Mouse (Mus musculus) WW6 (cell line): ENCODE measurements around the gene Rps6kc1.

Source experiments
- DNase-seq: peaks from one replicate; pipeline ENCODE4 v3.0.0-alpha.2; 2013; ENCODE audit warnings: low read depth, low spot score

Rps6kc1 gene

DNA sequence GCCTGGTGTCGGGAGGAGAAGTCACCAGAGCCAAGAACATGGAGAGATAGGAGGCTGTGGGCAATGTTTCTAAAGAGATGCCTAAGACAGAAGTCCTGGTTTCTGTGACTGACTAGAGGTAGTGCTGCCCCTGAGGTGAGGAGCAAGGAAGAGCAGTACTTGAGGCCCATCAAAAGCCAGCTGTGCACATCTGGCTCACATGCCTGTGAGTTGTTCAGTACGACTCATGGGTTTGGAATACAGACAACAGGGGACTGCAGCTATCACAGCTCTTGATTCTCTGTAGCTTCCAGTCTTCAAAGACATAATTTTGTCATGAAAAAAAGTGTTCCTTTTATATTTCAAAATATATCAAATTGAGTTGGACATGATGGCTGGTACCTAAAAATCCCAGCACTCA is 10.5 kb downstream of the Rps6kc1 start:
- no peak for DNase-seq

DNA sequence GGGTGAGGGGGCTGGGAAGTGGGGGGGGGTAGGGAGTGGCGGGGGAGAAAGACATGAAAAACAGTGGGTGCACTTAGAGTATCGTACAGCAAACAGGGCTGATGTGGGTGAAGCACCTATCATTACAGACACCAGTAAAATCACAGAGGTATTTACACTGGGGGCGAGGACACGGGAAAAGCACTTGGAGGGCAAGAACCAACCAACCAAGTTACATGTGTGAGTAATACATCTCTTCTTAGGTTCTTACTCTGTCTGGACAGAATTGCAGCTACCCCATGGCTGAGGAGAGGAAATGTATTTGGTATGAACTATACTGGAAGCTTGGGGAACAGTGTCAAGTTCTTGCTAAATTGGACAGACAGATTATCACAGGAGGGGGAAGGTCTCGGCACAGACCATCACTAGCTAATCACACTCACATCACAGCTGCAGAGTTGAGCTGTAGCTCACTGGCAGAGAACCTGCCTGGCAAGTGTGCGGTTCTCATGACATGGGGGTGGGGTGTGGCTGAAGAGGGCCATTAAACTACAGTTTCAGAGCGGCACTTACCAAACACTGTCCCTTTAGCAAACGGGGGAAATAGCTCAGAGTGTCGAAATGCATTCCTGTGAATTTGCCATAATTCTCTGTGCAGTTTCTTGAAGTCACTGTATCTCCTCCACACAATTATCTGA is 12.5 kb downstream of the Rps6kc1 start:
- no peak for DNase-seq

DNA sequence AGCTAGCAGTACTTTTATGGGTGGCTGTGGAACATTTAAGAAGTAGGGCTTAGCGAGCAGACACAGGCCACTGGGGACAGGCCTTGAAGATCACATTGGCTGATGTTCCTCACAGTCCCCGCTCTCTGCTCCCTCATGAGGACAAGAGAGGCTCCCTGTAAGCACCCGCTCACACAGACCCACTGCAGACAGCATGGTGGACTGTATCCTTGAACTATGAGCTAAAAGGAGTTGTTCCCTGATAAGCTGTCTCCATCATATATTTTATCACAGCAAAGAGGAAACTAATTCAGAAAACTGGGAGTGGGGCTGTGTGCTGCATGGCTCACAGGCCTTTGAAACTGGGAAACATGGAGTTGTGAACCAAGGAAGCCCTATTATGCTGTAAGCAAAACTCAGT is 13.4 kb downstream of the Rps6kc1 start:
- DNase-seq: no peak

GRCm38 (mm10) chr1:190893559-190894167 is 17.9 kb downstream of the Rps6kc1 start:
- DNase-seq: no peak

- DNase-seq: no peak
Observed at GRCm38 (mm10) chr1:190888646-190889045, 22.9 kb downstream of the Rps6kc1 start.

GRCm38 (mm10) chr1:190888031-190888430 is 23.5 kb downstream of the Rps6kc1 start:
- DNase-seq: no peak

- DNase-seq: no peak
Observed at GRCm38 (mm10) chr1:190886014-190886413, 25.6 kb downstream of the Rps6kc1 start.

- peak; percentile 9 for DNase-seq
Observed at GRCm38 (mm10) chr1:190881422-190881821, 30.1 kb downstream of the Rps6kc1 start.

- no peak for DNase-seq
Observed at GRCm38 (mm10) chr1:190880638-190881037, 30.9 kb downstream of the Rps6kc1 start.

- no peak for DNase-seq
Observed at GRCm38 (mm10) chr1:190875751-190876150, 35.8 kb downstream of the Rps6kc1 start.

- DNase-seq: no peak
Observed at GRCm38 (mm10) chr1:190875089-190875488, 36.5 kb downstream of the Rps6kc1 start.

- DNase-seq: no peak
Observed at GRCm38 (mm10) chr1:190871068-190871467, 40.5 kb downstream of the Rps6kc1 start.

DNA sequence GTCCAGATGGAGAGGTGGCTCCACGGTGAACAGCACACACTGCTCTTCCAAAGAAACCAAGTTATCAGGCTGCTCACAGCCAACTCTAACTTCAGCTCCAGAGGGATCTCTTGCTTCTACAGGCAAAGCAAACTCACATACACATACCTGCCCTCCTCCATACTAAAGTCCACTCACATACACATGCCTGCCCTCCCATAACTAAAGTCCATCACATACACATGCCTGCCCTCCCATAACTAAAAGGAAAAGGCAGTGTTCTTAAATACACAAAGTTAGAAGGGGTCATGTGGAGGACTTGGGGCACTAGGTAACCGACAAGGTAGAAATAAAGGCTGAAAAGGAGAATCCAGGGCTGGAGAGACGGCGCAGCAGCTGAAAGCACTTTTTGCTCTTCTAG is 41.6 kb downstream of the Rps6kc1 start:
- DNase-seq: no peak

- no peak for DNase-seq
Observed at GRCm38 (mm10) chr1:190868790-190869189, 42.8 kb downstream of the Rps6kc1 start.

GRCm38 (mm10) chr1:190861626-190862025 is 49.9 kb downstream of the Rps6kc1 start:
- DNase-seq: no peak

- no peak for DNase-seq
Observed at GRCm38 (mm10) chr1:190854465-190854864, 57.1 kb downstream of the Rps6kc1 start.

DNA sequence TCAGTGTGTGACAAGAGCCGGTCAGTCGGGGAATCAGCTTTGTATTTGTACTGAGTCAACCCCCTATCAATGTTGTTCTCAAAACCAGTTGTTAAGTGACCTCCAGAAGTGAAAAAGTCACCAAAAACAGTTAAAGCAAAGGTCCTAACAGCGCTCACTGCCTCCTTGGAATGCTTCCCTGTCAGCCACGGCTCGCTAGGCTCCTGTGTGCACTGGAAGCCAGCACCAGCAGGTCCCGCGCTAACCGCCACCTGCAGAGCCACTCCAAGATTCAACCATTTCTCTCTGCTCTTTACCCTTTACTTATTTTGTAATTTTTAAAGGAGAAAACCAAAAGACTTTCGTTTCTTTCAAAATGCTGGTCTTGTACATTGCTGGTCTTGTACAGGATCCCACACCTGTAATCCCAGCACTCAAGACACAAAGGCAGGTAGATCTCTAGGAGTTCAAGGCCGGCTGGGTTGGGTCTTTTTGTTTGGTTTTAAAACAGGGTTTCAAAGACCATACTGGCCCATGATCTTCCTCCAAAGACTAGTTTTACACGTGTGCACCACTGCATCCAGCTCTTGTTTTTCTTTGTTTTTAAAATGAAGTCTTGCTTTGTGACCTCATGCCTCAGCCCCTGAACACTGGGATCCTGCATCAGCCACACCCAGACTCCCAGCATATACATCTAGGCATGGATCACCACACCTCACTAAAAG is 62.3 kb downstream of the Rps6kc1 start:
- no peak for DNase-seq

DNA sequence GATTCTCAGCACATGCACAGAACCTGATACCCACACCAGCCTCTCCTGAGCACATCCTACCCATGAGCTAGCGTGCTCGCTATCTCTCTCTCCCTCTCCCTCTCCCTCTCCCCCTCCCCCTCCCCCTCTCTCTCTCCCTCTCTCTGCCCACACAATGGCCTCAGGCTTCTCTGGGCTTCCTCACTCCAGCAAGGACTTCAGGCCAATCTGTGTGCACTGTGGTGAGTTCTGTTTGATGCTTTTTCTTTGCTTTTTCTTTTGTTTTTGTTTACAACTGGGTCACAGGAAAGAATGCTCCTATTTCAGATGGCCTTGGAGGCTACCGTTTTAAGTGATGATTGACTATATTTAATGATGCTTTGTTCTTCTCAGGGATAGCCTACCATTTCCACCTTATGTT is 62.9 kb downstream of the Rps6kc1 start:
- no peak for DNase-seq

DNA sequence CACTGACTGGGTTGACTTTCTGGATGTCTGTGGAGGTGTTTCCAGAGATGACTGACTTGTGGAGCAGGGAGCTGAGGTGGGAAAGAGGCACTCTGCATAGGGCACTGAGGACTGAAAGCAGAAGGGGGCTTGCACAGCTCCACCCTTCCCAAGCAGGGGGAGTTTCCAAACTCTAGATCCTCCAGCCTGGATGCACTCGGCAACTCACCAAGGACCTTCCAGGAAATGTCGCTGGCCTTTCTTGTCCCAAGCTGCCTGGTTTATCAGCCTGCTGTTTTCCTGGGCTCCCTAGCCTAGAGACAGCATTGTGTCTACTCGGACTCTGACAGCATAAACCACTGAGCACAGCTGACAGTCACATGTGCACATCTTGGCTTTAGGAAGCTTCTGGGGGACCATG is 64.6 kb downstream of the Rps6kc1 start:
- DNase-seq: no peak

DNA sequence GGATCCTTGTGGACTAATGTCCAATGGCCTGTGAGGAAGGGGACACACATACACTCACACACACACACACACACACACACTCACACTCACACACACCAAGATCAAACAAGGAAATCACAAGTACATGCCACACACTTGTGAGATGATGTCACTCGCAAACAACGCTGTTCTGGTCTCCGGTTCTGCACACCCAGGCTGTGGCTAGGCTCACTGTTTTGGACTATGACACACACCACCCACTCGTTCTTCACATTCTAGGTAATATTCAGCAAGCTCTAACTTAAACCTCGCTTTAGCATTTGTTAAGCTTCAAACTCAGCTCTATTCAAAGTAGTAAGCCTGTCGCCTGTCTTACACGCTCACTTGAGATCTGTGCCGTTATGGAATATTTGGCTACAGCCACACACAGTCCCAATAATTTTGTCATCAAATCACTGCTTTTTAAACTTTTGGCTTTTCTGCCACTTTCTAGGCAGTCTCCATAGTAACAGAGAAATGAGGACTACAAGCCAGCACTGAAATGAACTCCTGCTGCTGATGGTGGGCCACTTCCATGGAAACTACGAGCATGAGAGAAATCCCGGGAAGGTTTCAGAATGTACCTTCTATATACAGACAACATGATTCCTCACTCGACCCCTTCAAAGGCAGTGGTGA is 65.4 kb downstream of the Rps6kc1 start:
- no peak for DNase-seq

- DNase-seq: no peak
Observed at GRCm38 (mm10) chr1:190845419-190845818, 66.2 kb downstream of the Rps6kc1 start.

GRCm38 (mm10) chr1:190844356-190844755 is 67.2 kb downstream of the Rps6kc1 start:
- no peak for DNase-seq
